Mouse (Mus musculus) midbrain, embryonic 12.5 days (tissue): ENCODE results near the gene Prss46. TPM values are rescaled to one million over a fixed set of nuclear protein-coding genes. Genes with fewer than 3 reads are reported as not detected.

Experiments
- ATAC-seq: fragments of 200-750 bp; cut with Nextera tagmentation; 2 replicates; pipeline ENCODE4 v1.8.0; 2017; ENCODE audit warnings: low read depth, moderate TSS enrichment, moderate library complexity; ENCODE audit not compliant: low FRiP score
- H3K27ac ChIP-seq: fragments of 300-500 bp; sonication (generic); replicated peaks from 2 replicates; pipeline ENCODE4 v1.5.1; 2016; ENCODE audit warnings: mild to moderate bottlenecking
- H3K27me3 ChIP-seq: fragments of 300-500 bp; sonication (generic); 2 replicates; pipeline ENCODE4 v1.6.1; 2016; ENCODE audit warnings: mild to moderate bottlenecking
- H3K36me3 ChIP-seq: fragments of 300-500 bp; sonication (generic); 2 replicates; pipeline ENCODE4 v1.6.1; 2016
- H3K4me1 ChIP-seq: fragments of 300-500 bp; sonication (generic); 2 replicates; pipeline ENCODE4 v1.6.1; 2016
- H3K4me2 ChIP-seq: fragments of 300-500 bp; sonication (generic); replicated peaks from 2 replicates; pipeline ENCODE4 v1.6.1; 2016; ENCODE audit warnings: mild to moderate bottlenecking, moderate library complexity
- H3K4me3 ChIP-seq: fragments of 300-500 bp; sonication (generic); 2 replicates; pipeline ENCODE4 v1.5.1; 2016; ENCODE audit warnings: mild to moderate bottlenecking
- H3K9ac ChIP-seq: fragments of 300-500 bp; sonication (generic); replicated peaks from 2 replicates; pipeline ENCODE4 v1.6.1; 2016; ENCODE audit warnings: mild to moderate bottlenecking, moderate library complexity
- H3K9me3 ChIP-seq: fragments of 300-500 bp; sonication (generic); 2 replicates; pipeline ENCODE4 v1.6.1; 2016; ENCODE audit warnings: mild to moderate bottlenecking
- WGBS: fragments of 180-500 bp; shearing (Covaris S2); methylation state at CpG from one replicate; pipeline ENCODE4 v1.1.7; 2016; 5-methylcytosine and 5-hydroxymethylcytosine counted together
- polyA plus RNA-seq: library from polyadenylated mRNA; unstranded; fragments of >200 nt; fragmentation: Nextera tagmentation; extraction: Ambion mirVana; gene quantifications from 2 replicates; pipeline ENCODE4 v1.2.1, GENCODE M21; 2016

The Prss46 gene
- polyA plus RNA-seq, 1 experiment from 2014 or later, result not detected

- Histone ChIP-seq H3K27ac (no peak within 1 kb of the TSS), H3K9ac (no peak within 1 kb of the TSS), H3K36me3 (no peaks in the 10 kb centered on the region), H3K27me3 (no peaks in the 10 kb centered on the region), H3K4me1 (no peaks in the 10 kb centered on the region), H3K4me3 (no peak within 1 kb of the TSS), H3K4me2 (peak within 1 kb of the TSS; percentile 22), H3K9me3 (no peaks in the 10 kb centered on the region)
- no peak for ATAC-seq
- 77% methylated on average over 19 of the region's 19 CpGs for WGBS
These were observed 9.9 kb upstream of the Prss46 start, which contains the start of gene Prss45 for GRCm38 (mm10) chr9:110834411-110834810. TSS of gene Prss45 (plus strand) at chr9:110834588.

- no peaks in the 10 kb centered on the region for H3K4me1 ChIP-seq
- no peaks in the 10 kb centered on the region for H3K27me3 ChIP-seq
- ATAC-seq, result no peak
- no peak overlapping the region for H3K4me3 ChIP-seq
- no peaks in the 10 kb centered on the region for H3K9me3 ChIP-seq
- H3K4me2 ChIP-seq, result peak overlapping the region; percentile 22
- H3K9ac ChIP-seq, result no peak overlapping the region
- WGBS, result 40% methylated on average over 10 of the region's 10 CpGs
- no peak overlapping the region for H3K27ac ChIP-seq
- H3K36me3 ChIP-seq, result no peaks in the 10 kb centered on the region
These were observed 9.3 kb upstream of the Prss46 start for GRCm38 (mm10) chr9:110834961-110835360.

- Histone ChIP-seq H3K4me2 (no peak overlapping the region), H3K9ac (no peak overlapping the region), H3K36me3 (no peaks in the 10 kb centered on the region), H3K4me3 (no peak overlapping the region), H3K4me1 (no peaks in the 10 kb centered on the region), H3K27ac (no peak overlapping the region), H3K9me3 (no peaks in the 10 kb centered on the region), H3K27me3 (no peaks in the 10 kb centered on the region)
- WGBS, result 49% methylated on average over 2 of the region's 2 CpGs
- ATAC-seq, result no peak
These were observed 8.2 kb upstream of the Prss46 start for GRCm38 (mm10) chr9:110836112-110836511.

GRCm38 (mm10) chr9:110840905-110841304, 3.4 kb upstream of the Prss46 start:
- no peak overlapping the region for H3K27ac ChIP-seq
- no peaks in the 10 kb centered on the region for H3K27me3 ChIP-seq
- ATAC-seq, result no peak
- no peaks in the 10 kb centered on the region for H3K36me3 ChIP-seq
- no peak overlapping the region for H3K4me3 ChIP-seq
- no peak overlapping the region for H3K9ac ChIP-seq
- H3K9me3 ChIP-seq, result no peaks in the 10 kb centered on the region
- no peak overlapping the region for H3K4me2 ChIP-seq
- no peaks in the 10 kb centered on the region for H3K4me1 ChIP-seq
- WGBS, result 78% methylated on average over 6 of the region's 6 CpGs

- ATAC-seq, result no peak
- Histone ChIP-seq H3K9ac (no peak overlapping the region), H3K9me3 (no peaks in the 10 kb centered on the region), H3K36me3 (no peaks in the 10 kb centered on the region), H3K4me2 (no peak overlapping the region), H3K4me3 (no peak overlapping the region), H3K4me1 (no peaks in the 10 kb centered on the region), H3K27me3 (no peaks in the 10 kb centered on the region), H3K27ac (no peak overlapping the region)
- WGBS, result 88% methylated on average over 2 of the region's 2 CpGs
These were observed 2.9 kb upstream of the Prss46 start for GRCm38 (mm10) chr9:110841438-110841837.

- ATAC-seq, result no peak
- H3K27ac ChIP-seq, result no peak overlapping the region
- H3K9ac ChIP-seq, result no peak overlapping the region
- no peaks in the 10 kb centered on the region for H3K36me3 ChIP-seq
- no peaks in the 10 kb centered on the region for H3K27me3 ChIP-seq
- H3K4me3 ChIP-seq, result no peak overlapping the region
- no peak overlapping the region for H3K4me2 ChIP-seq
- no peaks in the 10 kb centered on the region for H3K4me1 ChIP-seq
- WGBS, result 80% methylated on average over 7 of the region's 7 CpGs
- no peaks in the 10 kb centered on the region for H3K9me3 ChIP-seq
These were observed 4.9 kb downstream of the Prss46 start for GRCm38 (mm10) chr9:110849162-110849561.

- Histone ChIP-seq H3K9me3 (no peaks in the 10 kb centered on the region), H3K27me3 (peaks cover 27% of the 10 kb centered on the region), H3K4me3 (no peak overlapping the region), H3K4me1 (0 out of 2 replicates have a peak, but pooled peaks cover 4% of the 10 kb centered on the region), H3K4me2 (no peak overlapping the region), H3K27ac (no peak overlapping the region), H3K36me3 (no peaks in the 10 kb centered on the region), H3K9ac (no peak overlapping the region)
- ATAC-seq, result no peak
- 79% methylated on average over 7 of the region's 7 CpGs for WGBS
These were observed 11.6 kb downstream of the Prss46 start for GRCm38 (mm10) chr9:110855903-110856302.

GRCm38 (mm10) chr9:110856920-110857319, 12.6 kb downstream of the Prss46 start:
- Histone ChIP-seq H3K9me3 (no peaks in the 10 kb centered on the region), H3K27me3 (peaks cover 27% of the 10 kb centered on the region), H3K4me3 (no peak overlapping the region), H3K9ac (no peak overlapping the region), H3K36me3 (no peaks in the 10 kb centered on the region), H3K4me1 (0 out of 2 replicates have a peak, but pooled peaks cover 4% of the 10 kb centered on the region), H3K4me2 (no peak overlapping the region), H3K27ac (no peak overlapping the region)
- WGBS, result 73% methylated on average over 4 of the region's 4 CpGs
- ATAC-seq, result no peak

- peaks cover 27% of the 10 kb centered on the region for H3K27me3 ChIP-seq
- H3K4me1 ChIP-seq, result 0 out of 2 replicates have a peak, but pooled peaks cover 4% of the 10 kb centered on the region
- 8% methylated on average over 44 of the region's 50 CpGs for WGBS
- H3K9me3 ChIP-seq, result no peaks in the 10 kb centered on the region
- H3K36me3 ChIP-seq, result no peaks in the 10 kb centered on the region
- no peak within 1 kb of the TSS for H3K9ac ChIP-seq
- no peak for ATAC-seq
- H3K27ac ChIP-seq, result no peak within 1 kb of the TSS
- H3K4me3 ChIP-seq, result peak within 1 kb of the TSS; percentile 37
- peak within 1 kb of the TSS; percentile 55 for H3K4me2 ChIP-seq
These were observed 13.6 kb downstream of the Prss46 start, which contains the start of gene Prss50 for GRCm38 (mm10) chr9:110857781-110858472. TSS of gene Prss50 (plus strand) at chr9:110857967.

- Histone ChIP-seq H3K4me1 (0 out of 2 replicates have a peak, but pooled peaks cover 4% of the 10 kb centered on the region), H3K9ac (no peak overlapping the region), H3K4me3 (no peak overlapping the region), H3K36me3 (no peaks in the 10 kb centered on the region), H3K4me2 (no peak overlapping the region), H3K27ac (no peak overlapping the region), H3K9me3 (no peaks in the 10 kb centered on the region), H3K27me3 (peaks cover 27% of the 10 kb centered on the region)
- no peak for ATAC-seq
- WGBS, result 54% methylated on average over 5 of the region's 5 CpGs
These were observed 14.2 kb downstream of the Prss46 start for GRCm38 (mm10) chr9:110858523-110858922.

GRCm38 (mm10) chr9:110858967-110859596, 14.8 kb downstream of the Prss46 start:
- Histone ChIP-seq H3K27me3 (peaks cover 27% of the 10 kb centered on the region), H3K4me2 (no peak overlapping the region), H3K27ac (no peak overlapping the region), H3K9ac (no peak overlapping the region), H3K4me3 (no peak overlapping the region), H3K4me1 (0 out of 2 replicates have a peak, but pooled peaks cover 4% of the 10 kb centered on the region), H3K9me3 (no peaks in the 10 kb centered on the region), H3K36me3 (no peaks in the 10 kb centered on the region)
- ATAC-seq, result no peak
- 84% methylated on average over 5 of the region's 5 CpGs for WGBS

GRCm38 (mm10) chr9:110871030-110871429, 26.7 kb downstream of the Prss46 start:
- Histone ChIP-seq H3K4me1 (peaks cover 22% of the 10 kb centered on the region), H3K36me3 (no peaks in the 10 kb centered on the region), H3K4me2 (no peak overlapping the region), H3K27ac (no peak overlapping the region), H3K9me3 (no peaks in the 10 kb centered on the region), H3K27me3 (peaks cover 31% of the 10 kb centered on the region), H3K4me3 (no peak overlapping the region), H3K9ac (no peak overlapping the region)
- 22% methylated on average over 7 of the region's 7 CpGs for WGBS
- ATAC-seq, result no peak
